Comparison of ENCODE assay signal across 22 mouse cellular contexts in genomic region chr10:30503168-30503567, GRCm38 (mm10).
DNase-seq lines count a peak whose midpoint lies in the region; ATAC-seq lines count a peak whose summit lies in the region.
"Had no signal": no experiment of that assay in that cellular context is flagged by ENCODE, and none has a peak within 500 bp of the region (broad histone marks: within the 10 kb centered on the region; RNA-seq: fewer than 3 reads in every experiment).

No protein-coding gene starts in this region.

- peak; percentile 90 for DNase-seq in 416B (ENCODE audit: low read depth)
- DNase-seq in left cerebral cortex, adult 11 months (ENCODE audit: low spot score): no peak
- no peak for DNase-seq in cerebellum, adult 9-11 months
- DNase-seq in kidney, adult 11 months: no peak
- DNase-seq: adrenal gland, adult 8-10 months; adrenal gland, postnatal 25 days; cerebellum, adult 11-12 months; cerebellum, adult 8-10 months; cerebellum, postnatal 14 days; embryo, embryonic 11 days; forebrain, postnatal 0 days; gastrocnemius, adult 2 months; gastrocnemius, postnatal 14 days; heart, adult 18-20 months; heart, postnatal 10 days; heart, postnatal 36 days had no signal

- ATAC-seq in common myeloid progenitor, adult 5-6 weeks (replicated peaks; ENCODE audit: low read depth, poor library complexity, severe bottlenecking): peak; percentile 94
- peak; percentile 82 to 87 for ATAC-seq in hematopoietic stem cell, adult 5-6 weeks (replicated peaks in 1 of 2; ENCODE audit: insufficient read depth in 1 of 2, low FRiP score in 2 of 2, low TSS enrichment in 1 of 2, low read depth in 1 of 2, poor library complexity in 2 of 2, severe bottlenecking in 2 of 2)
- ATAC-seq: activated CD4-positive, CD25-positive, alpha-beta regulatory T cell, adult 4 months; forebrain, embryonic 13.5 days; forebrain, postnatal 0 days; hindbrain, postnatal 0 days; intestine, embryonic 16.5 days had no signal
